Comparison of ENCODE assay signal across 15 mouse cellular contexts in the genomic region with DNA sequence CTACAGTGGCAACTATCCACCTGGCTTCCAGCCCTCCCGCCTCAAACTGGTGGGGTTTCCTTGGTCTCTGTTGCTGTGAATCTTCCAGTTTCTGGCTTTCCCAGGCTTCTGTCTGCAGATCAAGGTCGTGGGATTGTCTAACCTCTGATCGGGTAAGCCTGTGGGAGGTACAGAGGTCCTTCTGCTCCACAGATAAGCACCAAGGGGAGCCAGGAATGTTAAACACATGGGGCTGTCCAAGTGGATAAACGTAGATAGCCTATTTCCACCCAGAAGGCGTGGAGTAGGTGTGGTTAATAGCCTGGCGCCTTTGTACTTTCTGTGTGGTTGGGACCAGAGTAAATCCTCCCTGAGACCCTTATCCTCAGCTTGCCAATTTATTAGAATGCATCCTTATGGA. TPM values are rescaled to one million over a fixed set of nuclear protein-coding genes. Genes with fewer than 3 reads are reported as not detected.
"Had no signal": no experiment of that assay in that cellular context is flagged by ENCODE, and none has a peak within 500 bp of the region (broad histone marks: within the 10 kb centered on the region; RNA-seq: fewer than 3 reads in every experiment).

No protein-coding gene starts in this region.

- DNase-seq: kidney, adult 2 months; kidney, postnatal 25 days; layer of hippocampus, adult 9-11 months; liver; lung, adult 18-20 months; lung, postnatal 10 days; lung, postnatal 36 days; retina, postnatal 1 day; thymus, adult 2 months; thymus, postnatal 14 days; thymus, postnatal 4 days had no signal

RNA-seq across cellular contexts. Expression of a gene that starts 10.3 kb away (rescaled TPM):
- total RNA-seq: layer of hippocampus, adult 2 months; layer of hippocampus, postnatal 25 days; left cerebral cortex, adult 18-20 months; left cerebral cortex, postnatal 25 days had no signal
